Mouse (Mus musculus): ENCODE measurements around the gene Gm26897.
A peak's percentile ranks its signal among the peaks of the same experiment; 100 is the strongest.

Gm26897 gene

DNA sequence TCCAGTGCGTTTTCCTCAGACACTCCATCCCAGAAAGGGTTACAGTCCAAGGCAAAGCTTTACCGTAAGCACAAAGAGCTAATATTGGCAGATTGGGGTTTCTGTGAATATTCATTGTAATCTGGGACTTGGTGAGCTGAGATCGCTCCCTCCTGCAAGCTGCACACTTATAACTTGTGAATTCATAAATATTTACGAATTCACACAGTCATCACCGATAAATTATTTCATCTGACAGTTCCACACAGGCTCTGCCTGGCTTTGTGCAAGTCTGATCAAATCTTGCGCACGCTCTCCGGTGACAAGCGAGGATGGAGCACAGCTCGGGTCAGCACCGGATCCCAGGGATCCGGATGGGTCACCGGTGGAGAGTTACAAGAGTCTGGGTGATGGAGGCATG, 16.4 kb downstream of the Gm26897 start:
- no peak for DNase-seq

DNA sequence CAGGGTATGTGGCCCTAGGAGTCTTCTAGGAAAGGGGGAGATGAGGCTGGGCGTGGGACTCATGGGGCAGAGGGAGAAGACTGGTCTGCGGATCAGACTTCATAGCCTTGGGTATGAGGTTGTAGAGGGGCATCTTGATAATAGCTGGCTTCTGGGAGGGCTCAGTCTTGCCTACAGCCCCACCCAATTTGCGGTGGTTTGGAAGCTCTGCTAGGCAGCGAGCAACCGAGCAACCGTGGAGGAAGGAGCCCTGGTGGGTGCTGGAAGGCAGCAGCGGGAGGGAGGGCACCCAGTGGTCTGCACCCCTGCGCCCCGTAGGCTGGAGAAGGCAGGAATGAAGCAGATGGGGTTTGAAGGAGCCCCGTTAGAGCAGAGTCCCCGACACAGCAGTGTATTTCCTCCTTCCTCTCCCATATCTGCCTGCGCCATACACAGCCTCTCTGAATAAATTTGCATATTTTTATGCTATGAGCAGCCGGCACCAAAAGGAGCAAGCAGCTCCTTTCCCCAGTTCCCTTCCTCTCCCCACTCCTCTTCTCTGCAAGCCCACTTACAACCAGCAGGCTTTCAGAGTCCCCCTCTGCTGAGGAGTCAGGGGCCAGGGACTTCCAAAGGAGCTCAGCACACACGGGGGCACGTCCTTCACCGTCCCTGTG, 20.9 kb downstream of the Gm26897 start:
- no peak for DNase-seq

DNA sequence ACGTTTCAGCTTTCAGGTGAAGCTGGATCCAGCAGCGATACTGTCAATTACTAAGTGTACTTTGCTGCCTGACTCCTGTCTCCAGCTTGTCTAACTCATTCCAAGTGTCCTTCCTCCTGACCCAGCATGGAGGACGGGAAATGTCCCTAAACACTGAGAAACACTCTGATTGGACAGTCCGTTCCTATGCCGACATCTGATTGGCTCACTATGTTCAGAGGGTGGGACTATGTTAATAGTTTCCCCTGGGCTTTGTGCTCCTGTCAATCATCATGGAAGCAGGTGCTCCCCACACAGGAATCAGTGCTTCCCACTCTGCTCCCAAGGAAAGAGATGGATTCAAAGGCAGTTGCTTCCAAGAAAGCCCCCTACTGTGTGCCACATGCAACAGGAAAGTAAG, 21.6 kb downstream of the Gm26897 start:
- no peak for DNase-seq

DNA sequence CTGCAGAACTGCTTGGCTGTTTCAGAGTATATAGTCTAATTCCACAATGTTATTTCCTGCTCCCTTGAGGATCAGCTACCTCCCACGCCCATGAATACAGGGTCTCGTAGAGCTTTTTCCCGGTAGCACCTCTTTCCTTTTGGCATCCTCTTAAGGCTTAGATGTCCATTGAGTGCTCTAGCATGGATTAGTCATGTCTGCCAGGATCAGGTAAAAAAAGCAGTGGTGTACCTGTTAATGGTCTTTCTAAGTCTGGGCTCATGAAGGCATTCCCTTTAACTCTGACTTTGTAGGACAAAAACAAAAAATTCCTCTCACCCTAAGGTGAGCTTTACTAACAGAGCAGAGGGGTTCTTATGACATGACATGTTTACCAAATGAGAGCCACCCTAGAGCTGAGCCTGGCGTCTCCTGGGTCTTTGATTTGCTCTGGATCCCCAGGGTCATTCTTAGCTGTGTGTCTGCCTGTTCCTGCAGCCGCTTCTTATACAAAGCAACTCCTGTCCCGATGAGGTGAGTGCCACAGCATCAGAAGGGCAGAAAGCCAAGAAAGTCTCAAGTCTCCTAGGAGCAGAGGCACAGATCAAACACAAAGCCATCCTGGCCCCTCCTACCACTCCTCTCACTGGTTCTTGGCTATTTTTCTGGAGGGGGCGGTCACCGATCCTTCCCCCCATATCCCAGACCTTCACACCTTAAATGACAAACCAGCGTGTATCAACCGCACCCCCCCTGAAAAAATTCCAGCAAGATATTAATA, 27.2 kb downstream of the Gm26897 start:
- no peak for DNase-seq

DNA sequence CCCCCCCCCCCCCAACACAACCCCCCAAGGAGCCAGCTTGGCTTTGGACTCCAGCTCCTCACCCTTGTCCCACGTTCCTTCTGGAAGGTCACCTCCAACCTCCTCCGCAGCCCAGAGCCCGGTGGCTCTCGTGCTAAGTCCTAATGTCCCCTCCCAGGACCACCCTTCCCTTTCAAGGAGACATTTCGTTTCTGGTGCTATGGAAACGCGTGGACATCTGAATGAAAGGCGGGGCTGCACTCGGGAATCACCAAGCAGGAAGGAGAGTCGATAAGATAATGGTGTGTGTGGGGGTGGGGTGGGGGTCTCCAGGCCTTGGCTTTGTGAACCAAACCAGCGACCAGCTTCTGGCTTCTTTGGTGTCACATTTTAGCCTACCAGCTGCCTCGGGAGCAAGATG, 27.9 kb downstream of the Gm26897 start:
- no peak for DNase-seq

DNA sequence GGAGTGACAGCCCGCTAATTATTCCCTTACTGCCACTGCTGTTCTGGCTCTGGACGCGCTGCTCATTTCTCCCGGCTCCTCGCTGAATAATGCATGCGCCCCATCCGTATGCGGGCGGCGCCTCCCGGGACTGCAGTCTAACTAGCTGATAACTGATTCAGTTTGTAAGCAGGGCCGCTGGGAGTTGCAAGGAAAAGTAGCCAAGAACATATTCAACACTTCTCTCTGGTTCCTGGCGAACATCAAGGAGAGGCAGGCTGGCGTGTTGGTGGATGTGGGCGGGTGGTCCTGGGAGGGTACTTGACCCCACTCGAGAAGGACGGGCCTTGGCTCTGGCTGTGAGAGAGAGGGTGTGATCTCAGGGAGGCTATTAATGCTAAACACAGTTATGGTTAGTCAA, 28.4 kb downstream of the Gm26897 start:
- peak; percentile 45 for DNase-seq

DNA sequence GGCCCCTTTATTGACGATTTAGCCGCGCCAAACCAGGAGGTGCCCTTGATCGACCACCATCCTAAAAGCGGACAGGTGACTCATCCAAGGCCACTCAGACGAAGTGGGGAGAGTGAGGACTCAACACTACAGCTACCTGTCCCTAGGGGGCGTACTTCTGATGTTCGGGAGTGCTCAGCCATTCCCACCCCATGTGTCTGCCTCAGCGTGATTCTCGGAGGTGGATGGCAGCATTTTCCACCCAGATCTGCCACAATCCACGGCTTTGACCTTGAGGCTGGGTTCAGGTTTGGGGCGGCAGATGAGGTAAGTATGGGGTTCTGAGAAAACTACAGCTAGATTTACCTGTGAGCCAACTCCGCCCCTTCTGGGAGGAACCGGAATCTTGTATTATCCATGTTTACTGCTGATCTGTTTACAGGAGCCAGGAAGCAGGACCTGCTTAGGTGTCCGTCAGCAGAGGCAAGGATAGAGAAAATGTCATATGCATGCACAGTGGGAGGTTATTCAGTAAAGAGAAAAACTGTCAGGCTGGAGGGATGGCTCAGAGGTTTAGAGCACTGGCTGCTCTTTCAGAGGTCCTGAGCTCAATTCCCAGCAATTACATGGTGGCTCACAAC, 32.1 kb downstream of the Gm26897 start:
- DNase-seq = no peak

DNA sequence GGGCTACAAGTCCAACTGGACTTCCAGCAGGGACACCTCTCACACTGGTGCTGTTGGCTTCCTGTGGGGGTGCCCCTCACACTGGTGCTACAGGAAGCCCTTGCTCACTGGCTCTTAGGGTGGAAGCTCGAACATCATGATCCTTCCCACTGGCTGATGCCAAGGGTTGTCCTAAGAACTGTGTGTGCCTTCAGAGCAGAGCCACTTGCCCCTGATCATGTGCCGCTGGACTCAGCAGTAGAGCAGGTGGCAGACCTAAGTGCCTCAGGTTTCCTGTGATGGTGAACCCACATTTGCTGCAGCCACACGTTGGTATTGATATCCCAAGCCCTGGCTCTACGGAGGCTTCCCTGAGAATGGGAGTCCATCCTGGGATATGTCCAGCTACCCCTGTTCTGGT, 33.0 kb downstream of the Gm26897 start:
- DNase-seq = no peak

DNA sequence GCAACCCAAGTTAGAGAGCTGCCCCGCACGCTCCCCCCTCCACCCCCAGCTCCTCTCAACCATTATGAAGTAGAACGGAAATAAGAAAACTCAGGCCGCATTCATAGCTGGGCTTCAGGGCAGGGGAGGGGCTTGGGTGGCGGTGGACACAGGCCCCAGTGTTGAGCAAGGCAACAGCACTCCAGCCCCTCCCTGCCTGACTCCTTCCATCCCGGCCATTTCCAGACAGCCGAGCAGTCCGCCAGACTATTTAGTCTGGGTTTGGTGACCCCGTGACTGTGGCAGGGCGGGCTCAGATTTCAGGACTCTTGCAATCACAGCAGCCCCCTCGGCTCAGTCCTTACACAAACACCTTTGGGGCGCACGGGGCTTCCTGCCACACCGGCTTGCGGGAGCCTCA, 36.5 kb downstream of the Gm26897 start:
- DNase-seq = peak; percentile 9

DNA sequence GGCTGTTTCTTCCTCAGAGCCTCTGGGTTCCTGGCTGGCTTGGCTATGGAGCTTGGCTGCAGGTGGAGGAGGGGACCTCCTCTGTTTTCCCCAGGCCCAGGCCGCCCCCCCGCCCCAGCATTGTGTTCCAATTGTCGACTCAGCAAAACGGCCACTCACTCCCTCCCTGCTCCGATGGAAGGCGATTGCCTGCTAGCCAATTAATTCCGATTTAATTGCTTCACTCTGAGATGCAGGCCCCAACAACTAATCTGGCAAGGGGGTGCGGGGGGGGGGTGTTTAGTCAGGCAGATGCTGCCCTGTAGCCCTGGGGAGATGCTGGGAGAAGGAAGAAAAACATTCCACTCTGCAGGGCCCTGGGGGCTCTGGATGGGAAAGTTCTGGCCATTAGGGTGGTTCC, 38.4 kb downstream of the Gm26897 start:
- no peak for DNase-seq

DNA sequence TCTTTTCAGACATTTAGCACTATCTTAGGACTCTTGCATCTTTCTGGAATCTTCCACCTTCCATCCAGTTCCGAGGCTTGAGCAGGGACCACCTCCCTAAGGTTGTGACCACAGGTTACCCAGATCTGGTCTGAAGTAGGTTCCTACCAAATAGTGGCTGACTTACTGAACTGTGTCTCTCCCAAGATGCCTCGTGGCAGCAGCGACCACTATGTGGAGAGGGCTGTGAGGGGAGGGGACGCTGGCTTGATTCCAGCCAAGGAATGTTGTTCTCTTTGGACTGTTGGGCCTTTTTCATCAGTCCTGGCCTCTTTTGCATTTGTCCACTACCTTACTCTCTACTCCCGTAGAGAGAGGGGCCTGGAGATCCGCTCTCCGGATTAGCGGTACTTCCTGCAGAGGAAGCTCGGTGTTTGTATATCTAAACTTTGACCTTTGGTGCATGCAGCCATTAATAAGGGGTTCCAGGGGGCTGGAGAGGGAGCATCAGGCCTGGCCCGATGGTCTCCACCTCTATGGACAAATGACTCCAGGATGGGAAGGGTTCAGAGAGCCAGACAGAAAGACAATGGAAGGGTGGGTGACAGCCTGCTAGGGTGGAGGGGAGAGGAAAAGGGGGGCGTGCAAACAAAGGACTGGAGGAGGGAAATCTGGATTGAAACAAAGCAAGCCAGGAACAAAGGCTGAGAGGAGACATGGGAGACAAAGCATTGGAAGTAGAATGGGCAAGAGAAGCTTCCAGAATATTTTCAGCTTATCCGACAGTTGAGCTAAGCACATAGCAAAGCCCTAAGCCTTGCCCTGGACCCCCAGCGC, 39.1 kb downstream of the Gm26897 start:
- DNase-seq = no peak

DNA sequence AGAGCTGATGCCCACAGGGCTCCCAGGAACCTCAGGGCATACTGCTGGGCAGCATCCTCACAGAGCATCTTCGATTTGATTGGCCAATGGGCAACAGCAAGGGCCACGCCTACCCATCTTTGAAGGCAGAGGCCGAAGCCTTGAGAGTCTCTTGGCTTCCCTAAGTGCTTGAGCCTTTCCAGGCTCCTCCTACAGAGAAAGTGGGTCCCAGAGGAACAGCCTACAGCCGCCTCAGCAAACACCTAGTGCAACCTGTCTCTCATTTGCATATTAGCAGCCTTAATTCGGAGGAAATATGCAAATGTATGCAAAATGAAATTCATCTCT, 39.6 kb downstream of the Gm26897 start:
- no peak for DNase-seq

DNA sequence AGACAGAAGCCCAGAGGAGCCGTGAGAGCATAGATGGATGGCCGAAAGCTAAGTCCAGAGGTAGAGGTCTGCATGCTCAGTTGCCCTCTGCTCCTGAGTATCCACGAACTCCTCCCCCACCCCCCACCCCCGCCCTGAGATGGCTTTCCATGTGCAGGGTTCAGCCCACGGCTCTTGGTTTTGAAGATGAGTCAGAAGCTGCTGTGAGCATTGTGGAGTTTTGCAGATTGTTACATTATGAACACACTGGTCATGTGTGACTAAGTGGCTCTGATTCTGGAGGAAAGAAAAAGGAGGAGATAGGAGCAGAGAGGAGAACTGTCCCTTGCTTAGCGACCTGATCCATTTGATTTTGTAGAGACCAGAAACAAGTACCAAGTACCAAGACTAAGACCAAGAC, 42.5 kb downstream of the Gm26897 start:
- no peak for DNase-seq

DNA sequence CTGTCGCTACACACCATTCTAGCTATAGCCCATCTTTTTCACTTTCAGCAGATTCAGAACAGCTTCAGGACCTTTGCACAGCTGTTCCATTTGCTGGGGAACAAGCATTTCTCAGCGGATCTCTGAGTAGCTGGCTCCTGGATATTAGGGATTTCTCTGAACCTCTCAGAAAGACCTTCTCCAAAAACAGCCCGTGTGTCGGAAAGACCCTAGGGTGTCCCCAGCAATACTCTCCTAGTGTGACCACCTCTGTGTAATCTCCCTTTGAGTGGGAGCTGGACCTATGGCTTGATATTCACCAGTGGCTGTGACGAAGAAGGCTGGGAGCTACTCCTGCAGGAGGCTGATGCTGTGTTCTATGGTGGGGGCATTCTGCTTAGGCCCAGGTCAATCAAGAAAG, 44.4 kb downstream of the Gm26897 start:
- no peak for DNase-seq

DNA sequence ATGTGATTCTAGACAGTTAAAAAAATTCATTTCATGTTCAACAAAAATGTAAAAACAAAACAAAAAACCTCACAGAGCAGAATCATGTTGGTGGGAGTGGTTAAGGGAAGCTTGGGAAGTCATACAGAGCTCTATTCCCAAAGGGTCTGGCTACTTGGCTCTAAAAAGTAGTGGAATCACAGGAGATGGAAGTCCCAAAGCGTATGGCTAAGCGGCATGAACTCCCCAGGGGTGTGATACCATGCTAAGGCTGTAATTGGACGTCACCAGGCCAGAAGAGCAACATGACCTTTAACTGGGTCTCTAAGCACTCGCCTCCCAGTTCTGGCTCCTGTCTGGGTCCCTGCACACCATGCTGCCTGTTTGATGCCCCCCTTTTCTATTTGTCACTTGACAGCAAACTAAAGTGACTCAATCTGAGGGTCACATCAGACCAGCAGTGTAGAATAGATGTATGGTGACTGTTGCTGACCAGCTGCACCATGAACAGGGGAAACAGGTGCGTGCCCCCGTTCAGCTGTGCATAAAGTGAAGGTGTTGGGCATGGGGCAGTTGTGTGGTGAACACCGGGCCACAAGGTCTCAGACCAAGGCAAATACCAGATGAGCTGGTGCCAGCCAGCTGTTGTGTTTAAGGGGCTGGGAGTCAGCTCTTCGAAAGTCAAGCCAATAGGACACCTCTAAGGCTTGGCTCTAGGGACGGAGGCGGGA, 46.2 kb downstream of the Gm26897 start:
- no peak for DNase-seq
